Mouse (Mus musculus): ENCODE results near the gene Gnmt.
A peak's percentile ranks its signal among the peaks of the same experiment; 100 is the strongest.
"Not testable (repeated sequence)": the region's sequence is repeated elsewhere in the genome, so short reads cannot be mapped to it uniquely, and the experiment has no call there.

Gene Gnmt

DNA sequence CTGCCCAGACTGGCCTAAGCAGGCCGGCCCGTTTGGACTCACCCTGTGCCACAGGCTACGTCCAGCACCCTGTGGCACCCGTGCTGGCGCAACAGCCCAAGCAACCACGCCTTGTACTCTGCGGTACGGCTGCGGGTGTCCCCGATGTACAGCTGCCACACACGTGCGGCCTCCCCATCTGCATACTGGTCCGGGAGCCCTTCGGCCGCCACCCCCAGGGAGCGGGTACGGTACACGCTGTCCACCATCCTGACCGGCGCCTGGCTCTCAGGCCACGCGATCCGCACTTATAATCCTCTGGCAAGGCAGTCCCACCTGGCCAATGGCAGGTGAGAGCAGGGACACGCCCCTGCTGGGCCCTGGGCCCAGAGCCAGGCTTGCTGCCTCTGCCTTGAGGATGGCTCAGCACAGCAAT is at the start of gene Gnmt:
Gnmt (minus strand) TSS at position 265 of the 415 bp plus-strand sequence.
- DNase-seq (ENCODE audit: low spot score) = no peak

DNA sequence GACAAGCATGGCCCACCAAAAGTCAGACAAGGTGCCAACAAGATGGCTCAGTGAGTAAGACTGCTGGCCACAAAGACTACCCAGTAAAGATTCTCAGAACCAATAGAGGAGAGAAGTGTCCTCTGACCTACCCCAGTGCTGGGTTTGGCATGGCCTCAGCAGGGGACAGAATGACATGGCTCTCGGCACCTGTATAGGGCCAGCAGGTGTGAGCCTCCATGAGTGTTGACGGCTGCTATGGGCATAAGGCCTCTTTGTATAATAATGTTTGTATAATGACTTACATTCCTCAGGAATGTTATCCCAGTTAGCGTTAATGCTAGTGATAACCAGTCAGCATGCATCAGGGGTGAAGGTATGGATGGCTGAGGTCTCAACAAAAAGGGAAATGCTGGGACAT is 47.1 kb upstream of the Gnmt start:
- DNase-seq (ENCODE audit: low spot score) = no peak

DNA sequence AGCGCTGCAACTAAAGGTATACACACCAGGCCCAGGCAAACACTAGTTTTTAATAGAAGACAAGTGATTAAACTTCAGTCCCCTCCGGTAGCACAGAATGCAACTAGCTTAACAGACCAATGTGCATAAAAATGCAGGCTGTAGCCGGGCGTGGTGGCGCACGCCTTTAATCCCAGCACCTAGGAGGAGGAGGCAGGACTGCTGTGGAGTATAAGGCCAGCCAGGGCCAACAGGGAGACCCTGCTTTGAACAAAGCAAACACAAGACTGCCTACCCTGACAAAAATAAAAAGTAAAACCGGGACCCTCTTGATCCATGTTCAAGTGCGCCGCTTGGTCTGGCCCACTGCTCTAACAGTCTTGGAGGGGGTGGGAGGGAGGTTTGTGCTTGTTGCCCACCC is 46.1 kb upstream of the Gnmt start:
- no peak for DNase-seq (ENCODE audit: low spot score)

GRCm38 (mm10) chr17:46774131-46774472 is 45.1 kb upstream of the Gnmt start:
- no peak for DNase-seq (ENCODE audit: low spot score)

DNA sequence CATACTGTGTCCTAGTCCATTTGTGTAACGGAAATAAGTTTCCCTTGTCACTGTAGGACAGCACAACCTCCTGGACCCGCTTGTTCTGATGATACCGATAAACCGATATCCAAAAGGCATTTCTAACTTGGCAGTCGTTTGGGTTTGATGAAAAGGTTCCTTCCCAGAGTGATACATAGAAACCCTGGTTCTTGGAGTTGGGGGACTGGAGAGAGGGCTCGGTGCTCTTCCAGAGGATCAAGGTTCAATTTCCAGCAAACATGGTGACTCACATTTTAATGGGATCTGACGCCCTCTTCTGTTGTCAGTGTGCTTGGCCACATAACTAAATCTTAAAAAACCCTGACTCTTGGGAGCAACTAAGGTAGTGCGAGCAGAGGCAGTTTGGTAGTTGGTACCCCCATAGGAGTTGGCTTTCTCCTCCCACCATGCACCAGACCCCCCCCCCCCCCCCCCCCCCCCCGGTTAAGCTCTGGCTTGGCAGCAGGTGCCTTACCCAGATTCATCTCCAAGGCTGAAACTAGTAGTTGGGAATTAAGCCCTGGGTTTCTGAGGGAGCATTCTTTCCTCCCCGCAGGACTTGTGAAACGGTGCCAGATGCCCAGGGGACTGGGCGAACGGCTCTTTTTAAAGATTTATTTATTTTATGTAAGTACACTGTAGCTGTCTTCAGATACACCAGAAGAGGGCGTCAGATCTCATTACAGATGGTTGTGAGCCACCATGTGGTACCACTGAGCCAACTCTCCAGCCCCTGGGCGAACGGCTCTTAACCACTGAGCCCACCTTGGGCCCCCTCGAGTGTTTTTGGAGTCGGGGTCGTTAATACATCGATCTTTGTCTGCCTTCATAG is 44.5 kb upstream of the Gnmt start:
- no peak for DNase-seq (ENCODE audit: low spot score)

- DNase-seq (ENCODE audit: low spot score) = peak; percentile 73
These were observed 43.7 kb upstream of the Gnmt start, which contains the start of gene 2310039H08Rik for GRCm38 (mm10) chr17:46772404-46773277. Gene 2310039H08Rik, plus strand, starts transcription at chr17:46772635.

DNA sequence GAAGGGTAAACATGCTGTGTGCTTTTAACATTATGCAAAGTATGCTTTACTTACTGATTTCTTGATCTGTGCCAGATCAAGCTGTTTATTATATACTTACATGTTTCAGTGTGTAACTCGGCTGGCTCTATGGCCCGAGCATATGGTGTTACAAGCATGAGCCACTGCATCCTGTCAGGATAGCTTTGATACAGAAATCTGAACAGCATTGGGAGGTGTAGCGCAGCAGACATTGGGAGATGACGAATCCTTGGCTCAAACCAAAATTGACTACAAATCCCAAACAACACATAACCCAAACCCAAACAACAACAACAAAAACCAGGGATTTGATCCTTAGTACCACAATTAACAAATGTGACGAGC is 43.1 kb upstream of the Gnmt start:
- DNase-seq (ENCODE audit: low spot score) = no peak

DNA sequence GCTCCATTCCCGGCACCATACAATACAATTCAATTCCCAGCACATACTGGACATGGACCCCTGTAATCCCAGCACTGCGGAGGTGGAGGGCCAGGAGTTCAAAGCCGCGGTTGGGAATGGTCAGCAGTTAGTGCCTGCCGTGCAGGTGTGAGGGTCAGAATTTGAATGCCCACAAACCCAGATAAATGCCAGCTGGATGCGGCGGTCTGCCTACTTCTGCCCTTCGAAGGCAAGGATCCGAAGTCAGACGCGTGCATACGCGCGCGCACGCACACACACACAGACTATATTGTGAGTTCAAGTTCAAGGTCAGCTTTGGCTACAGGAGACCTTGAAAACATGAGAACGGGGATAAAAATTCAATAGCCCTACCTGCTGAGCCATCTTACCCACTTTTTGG is 42.6 kb upstream of the Gnmt start:
- no peak for DNase-seq (ENCODE audit: low spot score)

- DNase-seq (ENCODE audit: low spot score) = no peak
These were observed 42.1 kb upstream of the Gnmt start for GRCm38 (mm10) chr17:46771025-46771424.

GRCm38 (mm10) chr17:46770546-46770945 is 41.6 kb upstream of the Gnmt start:
- no peak for DNase-seq (ENCODE audit: low spot score)

DNA sequence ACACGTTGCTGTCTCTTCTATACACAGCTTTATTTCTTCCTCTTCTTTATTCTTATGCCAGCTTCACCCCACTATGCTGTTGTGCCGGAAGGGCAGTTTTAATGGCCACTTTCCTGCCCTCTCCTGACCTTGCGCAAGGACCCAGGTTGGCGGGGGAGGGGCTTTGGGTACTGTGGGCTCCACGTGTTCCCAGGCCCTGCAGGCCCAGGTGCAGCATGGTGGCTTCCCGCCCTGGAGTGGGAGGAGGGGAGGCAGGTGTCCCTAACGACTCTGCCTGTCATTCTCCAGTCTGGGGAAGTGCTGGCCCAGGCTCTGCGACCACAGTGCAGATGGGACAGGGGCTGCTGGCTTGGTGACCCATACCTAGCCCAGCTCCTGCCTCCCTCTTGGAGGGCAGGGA is 38.9 kb upstream of the Gnmt start:
- DNase-seq (ENCODE audit: low spot score) = no peak

GRCm38 (mm10) chr17:46764916-46765315 is 35.9 kb upstream of the Gnmt start:
- DNase-seq (ENCODE audit: low spot score) = not testable (repeated sequence)

- DNase-seq (ENCODE audit: low spot score) = no peak
These were observed 34.6 kb upstream of the Gnmt start, which contains the start of gene Ptcra for GRCm38 (mm10) chr17:46763544-46763943. Gene Ptcra, minus strand, starts transcription at chr17:46763712.

DNA sequence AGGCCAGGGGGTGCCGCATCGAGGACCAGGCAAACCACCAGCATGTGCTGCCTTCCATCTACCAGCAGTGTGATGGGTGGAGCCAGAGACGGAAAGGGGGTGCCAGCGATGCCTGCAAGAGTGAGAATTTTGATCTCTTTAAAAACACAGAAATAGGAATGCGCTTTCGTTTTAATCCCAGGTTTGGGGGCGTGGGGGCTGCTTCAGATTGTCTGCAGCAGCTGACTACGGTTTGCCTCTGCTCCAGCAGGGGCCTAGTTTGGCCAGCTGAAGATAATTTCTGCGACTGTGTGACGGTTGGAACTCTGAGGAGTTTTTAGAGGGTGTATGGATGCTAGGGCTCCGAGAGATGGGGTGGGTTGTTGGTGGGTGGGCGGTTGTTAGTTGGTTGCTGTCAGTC is 29.8 kb upstream of the Gnmt start:
- no peak for DNase-seq (ENCODE audit: low spot score)

GRCm38 (mm10) chr17:46751794-46752556 is 23.0 kb upstream of the Gnmt start, which contains the start of gene Cnpy3:
Gene Cnpy3, minus strand, starts transcription at chr17:46752214.
- DNase-seq (ENCODE audit: low spot score) = peak; percentile 93

- DNase-seq (ENCODE audit: low spot score) = peak; percentile 61
These were observed 22.3 kb upstream of the Gnmt start for GRCm38 (mm10) chr17:46751056-46751793.

- no peak for DNase-seq (ENCODE audit: low spot score)
These were observed 21.6 kb upstream of the Gnmt start for GRCm38 (mm10) chr17:46750580-46750979.

DNA sequence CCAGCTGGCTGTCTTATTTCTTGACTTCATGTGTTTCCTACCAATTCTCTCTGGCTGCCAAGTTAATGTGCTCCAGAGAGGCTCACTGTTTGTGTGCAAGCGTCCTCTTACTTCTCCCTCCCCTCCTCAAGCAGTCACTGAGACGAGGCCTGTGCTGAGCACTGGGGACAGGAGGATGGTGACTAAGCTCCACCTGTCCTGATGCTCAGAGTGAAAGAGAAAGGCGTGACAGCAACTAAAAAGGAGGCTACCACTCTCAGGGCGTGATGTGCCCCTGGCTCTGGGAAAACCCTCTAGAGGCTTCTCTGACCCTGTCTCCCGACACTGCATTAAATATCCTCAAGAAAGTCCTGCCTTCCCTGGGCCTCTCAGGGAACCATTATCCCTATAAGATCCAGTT is 20.3 kb upstream of the Gnmt start:
- no peak for DNase-seq (ENCODE audit: low spot score)

GRCm38 (mm10) chr17:46747806-46748205 is 18.8 kb upstream of the Gnmt start:
- no peak for DNase-seq (ENCODE audit: low spot score)

- no peak for DNase-seq (ENCODE audit: low spot score)
These were observed 18.3 kb upstream of the Gnmt start for GRCm38 (mm10) chr17:46747234-46747633.

- DNase-seq (ENCODE audit: low spot score) = no peak
These were observed 16.5 kb upstream of the Gnmt start for GRCm38 (mm10) chr17:46745506-46745905.
